Mouse (Mus musculus) Muller cell, postnatal 12 days (primary cell): ENCODE measurements around the gene Chrm5.

Experiments used
- DNase-seq: peaks from one replicate; pipeline ENCODE4 v3.0.0-alpha.2; 2015; ENCODE audit errors: inconsistent ontology term

Gene Chrm5

GRCm38 (mm10) chr2:112480669-112481068 is at the start of gene Chrm5:
TSS of gene Chrm5 (minus strand) at chr2:112480769.
- no peak for DNase-seq

GRCm38 (mm10) chr2:112526933-112527332 is 46.4 kb upstream of the Chrm5 start:
- DNase-seq: no peak

DNA sequence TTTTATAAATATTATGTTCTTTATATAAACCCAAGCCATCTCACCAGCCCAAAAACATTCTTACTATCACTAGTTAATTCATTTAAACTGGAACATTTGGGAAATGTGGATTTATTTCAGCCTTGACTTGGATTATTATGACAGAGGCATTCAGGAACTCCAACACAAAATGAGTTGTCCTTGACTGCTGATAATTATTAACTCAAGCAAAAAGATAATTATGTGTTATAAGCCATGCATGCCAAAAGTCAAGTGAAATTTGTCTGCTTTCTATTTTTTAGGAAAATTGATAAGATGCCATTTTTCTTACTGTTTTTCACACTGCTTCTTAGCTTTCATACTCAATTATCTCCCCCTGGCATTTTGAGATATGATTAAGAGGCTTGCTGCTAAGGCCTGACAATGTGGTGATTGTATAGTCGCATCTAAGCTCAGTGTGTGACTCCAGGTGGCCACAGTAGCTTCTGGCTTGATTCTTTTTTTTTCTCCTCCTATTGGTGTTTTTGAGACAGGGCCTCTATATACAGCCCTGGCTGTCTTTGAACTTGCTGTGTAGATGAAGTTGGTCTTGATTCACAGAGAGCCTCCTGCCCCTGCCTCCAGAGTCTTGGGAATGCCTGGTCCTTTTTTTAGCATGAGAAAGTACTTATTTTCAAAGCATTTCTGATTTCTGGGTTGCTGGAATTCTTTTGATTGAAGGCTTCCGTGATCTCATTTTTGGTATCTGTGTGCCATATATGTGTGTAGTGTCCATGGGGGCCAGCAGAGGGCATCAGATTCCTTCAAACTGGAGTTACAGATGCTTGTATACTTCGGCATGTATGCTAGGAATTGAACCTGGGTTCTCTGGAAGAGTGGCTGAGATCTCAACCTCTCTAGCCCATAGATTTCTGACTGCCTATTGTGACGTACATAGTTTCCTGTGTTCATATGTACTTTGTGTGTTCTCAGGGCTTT is 40.2 kb upstream of the Chrm5 start:
- DNase-seq: peak; percentile 61

DNA sequence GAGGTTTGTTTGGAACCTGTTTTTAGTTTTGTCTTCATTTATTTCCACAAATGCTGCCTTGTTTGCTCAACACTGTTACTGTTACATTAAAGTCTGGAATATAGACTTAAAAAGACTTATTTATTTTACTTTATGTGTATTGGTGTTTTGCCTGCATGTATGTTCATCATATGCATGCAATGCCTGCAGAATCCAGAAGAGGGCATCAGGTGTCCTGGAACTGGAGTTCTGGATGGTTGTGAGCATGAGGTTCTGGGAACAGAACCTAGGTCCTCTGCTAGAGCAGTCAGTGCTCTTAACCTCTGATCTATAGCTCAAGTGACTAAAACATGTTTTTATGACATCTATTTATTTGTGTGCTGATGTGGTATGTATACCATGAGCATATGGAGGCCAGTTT is 38.0 kb upstream of the Chrm5 start:
- no peak for DNase-seq

DNA sequence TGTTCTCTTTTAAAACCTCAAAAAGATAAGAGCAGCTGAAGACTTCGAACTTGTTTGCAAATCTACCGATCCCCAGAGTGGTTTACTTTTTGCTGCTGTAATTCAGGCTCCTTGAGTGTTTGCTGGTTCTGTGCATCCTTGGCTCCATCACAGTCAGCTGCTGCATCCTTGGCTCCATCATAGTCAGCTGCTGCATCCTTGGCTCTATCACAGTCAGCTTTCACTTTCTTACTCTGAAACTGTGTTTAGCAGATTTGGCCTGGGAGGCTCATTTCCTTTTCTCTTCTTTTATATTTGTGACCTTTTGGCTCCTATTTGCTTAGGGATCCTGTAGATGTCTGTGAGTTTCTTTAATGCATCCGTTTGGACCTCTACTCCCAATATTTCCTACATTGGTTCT is 36.6 kb upstream of the Chrm5 start:
- no peak for DNase-seq

DNA sequence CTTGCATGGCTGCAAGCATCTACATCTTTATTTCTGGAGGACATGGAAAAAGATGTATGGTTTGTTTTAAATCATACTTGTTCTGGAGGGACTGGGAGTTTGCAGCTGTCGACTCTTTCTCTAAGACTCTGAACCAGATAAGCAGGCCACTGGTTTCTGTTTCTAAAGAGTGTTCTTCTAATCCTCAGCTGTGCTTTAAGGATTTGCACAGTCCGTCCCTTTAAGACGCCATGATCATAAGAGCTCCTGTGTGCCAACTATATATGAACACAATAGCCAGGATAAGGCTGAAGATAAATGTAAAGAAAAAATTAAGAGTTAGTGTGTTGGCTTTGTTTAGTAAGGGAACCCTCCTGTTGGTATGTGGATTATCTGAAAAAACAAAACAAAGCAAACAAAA is 36.2 kb upstream of the Chrm5 start:
- DNase-seq: no peak

DNA sequence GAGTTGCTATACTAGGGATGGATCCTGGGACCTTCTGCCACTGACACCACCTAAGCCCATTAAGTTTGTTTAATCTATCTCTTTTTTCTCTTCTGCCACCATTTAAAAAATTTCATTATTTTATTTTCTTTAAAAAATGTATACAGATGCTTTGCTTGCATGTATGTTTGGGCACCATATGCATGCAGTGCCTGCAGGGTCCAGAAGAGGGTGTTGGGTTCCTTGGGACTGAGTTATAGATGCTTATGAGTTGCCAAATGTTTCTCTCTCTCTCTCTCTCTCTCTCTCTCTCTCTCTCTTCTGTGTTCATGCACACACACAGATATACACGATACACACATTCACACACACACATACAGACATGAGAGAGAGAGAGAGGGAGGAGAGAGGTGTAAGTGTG is 32.5 kb upstream of the Chrm5 start:
- no peak for DNase-seq

DNA sequence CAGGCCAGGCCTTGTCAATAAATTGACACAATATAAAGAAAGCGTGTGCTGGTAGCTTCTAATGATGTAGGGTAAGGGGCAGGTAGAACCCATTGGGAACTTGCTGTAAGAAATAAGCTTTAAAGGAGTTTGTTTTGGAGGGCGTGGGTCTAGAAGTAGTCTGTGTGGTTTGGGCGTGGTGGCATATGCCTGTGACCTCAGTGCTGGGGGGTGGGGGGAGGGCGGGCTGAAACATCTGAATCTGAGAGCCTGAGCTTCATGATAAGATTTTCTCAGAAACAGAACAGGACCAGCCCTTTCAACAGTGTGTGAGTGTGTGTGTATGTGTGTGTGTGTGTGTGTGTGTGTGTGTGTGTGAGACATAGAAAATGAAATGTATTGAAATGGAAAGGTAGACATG is 29.6 kb upstream of the Chrm5 start:
- DNase-seq: no peak

DNA sequence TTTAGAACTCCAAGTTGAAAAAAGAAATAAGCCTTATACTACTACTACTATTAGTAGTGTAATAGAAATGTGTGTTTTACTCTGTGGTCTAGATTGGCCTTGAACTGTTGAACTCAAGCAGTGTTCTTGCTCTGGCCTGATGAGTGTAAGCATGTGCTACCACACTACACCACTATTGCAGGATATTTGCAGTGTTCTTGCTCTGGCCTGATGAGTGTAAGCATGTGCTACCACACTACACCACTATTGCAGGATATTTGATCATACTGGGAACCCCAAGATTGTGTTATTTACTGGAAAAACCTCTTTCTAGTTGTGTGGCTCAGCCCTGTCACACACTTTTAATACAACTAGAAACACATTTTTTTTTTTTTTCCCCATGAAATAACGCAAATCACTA is 26.9 kb upstream of the Chrm5 start:
- no peak for DNase-seq

DNA sequence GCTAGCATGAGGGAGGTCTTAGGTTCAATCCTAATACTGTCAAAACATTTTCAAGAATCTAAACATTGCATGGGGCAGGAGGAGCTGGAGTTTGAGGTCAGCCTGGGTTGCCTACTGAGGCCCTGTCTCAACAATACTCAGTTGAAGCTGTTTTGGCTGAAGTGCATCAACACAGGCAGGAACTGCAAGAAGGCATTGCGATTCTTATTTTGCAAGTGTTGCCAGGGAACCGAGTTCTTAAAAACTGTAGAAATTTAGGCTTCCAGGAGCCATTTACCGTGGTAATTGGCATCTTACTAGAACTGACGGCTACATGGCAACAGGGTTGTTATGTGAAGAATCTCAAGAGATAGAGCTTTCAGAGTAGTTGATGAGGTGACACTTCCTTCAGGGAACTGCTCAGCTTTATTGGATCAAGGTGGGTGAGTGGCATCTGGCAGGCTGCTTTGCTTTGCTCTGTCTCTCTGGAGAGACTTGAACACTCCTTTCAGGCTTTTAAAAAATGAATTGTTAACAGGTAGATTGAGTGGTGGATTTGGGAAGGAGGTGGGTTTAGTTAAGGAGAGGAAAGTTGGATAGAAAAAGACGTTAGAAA is 26.4 kb upstream of the Chrm5 start:
- DNase-seq: no peak

GRCm38 (mm10) chr2:112503978-112504377 is 23.4 kb upstream of the Chrm5 start:
- no peak for DNase-seq

DNA sequence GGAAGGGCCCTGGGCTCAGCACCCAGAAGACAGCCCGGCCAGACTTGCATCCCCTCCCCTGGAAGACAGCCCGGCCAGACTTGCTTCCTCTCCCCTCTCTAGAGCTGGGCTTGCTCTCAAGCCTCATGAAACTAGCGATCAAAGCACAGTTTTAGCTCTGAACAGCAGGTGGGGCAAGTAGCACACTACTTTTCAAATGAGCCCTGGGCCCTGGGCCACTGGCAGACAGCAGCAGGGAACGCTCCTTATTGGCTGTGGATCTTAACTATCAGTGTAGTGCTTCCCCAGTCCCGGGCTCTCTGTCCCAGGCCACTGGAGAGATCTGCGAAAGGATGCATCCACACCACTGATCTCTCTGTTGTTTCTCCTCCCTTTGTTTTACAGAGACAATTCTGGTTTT is 20.6 kb upstream of the Chrm5 start:
- peak; percentile 82 for DNase-seq

GRCm38 (mm10) chr2:112497851-112498250 is 17.3 kb upstream of the Chrm5 start:
- no peak for DNase-seq

GRCm38 (mm10) chr2:112493539-112494260 is 13.1 kb upstream of the Chrm5 start:
- DNase-seq: no peak

DNA sequence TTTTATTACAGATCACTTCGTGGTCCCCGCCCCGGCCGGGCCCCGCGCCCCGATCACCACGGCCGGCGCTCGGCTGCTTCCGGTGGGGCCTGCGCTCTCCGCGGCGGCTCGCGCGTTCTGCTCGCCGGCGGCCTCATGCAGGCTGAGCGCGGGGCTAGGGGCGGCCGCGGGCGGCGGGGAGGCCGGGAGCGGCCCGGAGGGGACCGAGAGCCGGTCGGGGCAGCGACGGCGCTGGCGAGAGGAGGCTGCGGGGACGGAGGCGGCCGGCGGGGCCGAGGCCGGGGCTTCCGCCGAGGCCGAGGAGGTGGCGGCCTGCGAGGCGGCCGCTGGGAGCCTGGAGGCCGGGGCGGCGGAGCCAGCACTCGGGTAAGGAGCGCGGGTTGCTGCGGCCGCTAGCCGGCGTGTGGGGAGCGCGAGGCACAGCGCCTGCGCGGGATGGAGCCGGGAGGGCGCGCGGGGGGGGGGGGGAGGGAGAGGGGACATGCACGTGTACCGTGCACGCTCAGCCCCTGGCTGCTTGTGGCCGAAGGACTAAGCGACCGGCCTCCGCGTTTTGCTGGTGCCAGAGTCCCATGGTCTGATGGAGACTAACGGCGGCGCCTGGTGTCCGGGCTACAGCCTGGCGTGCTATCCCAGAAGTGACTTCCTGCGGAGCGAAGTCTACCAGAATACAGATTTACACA is 12.4 kb upstream of the Chrm5 start, which contains the start of gene Aven:
TSS of gene Aven (plus strand) at position 109 of the 683 bp plus-strand sequence.
- DNase-seq: peak; percentile 92

DNA sequence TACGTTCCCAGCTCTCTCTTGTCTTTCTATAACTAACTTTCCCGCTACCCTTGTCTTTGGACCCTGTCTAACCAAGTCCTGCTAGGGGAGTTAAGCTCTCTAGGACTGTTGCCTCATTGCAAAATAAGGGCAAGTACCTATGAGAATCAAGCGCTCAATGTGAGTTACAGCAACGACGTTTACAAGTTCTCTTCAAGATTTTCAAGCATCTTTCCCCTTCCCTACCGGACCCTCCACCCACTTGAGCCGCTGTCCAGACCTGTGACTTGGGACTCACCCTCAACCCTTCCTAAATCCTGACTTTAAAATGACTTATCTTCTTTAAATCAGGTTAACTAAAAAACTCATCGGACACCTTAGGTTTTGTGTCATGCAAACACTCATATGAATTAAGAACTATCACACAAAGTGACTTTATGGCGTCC is 11.9 kb upstream of the Chrm5 start:
- DNase-seq: peak; percentile 69

DNA sequence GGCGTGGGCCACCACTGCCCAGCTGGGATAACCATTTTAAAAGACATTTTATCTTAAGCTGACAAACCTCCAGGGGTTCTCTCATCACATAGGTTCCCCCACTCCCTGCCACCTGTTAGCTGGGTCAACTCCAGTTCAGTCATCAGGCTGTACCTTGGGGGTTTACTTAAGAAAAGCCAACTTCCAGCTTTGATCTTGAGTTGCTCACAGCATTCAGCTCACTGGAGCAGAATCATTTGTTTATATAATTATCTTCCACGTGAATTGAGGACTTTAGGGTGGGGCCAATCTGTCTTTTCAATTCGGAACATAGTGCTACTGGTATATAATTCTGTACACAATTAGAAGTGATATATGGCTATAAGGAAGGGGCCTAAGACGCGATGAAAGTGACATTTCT is 11.1 kb upstream of the Chrm5 start:
- no peak for DNase-seq

- no peak for DNase-seq
Measured at GRCm38 (mm10) chr2:112490483-112491196, 10.1 kb upstream of the Chrm5 start.

DNA sequence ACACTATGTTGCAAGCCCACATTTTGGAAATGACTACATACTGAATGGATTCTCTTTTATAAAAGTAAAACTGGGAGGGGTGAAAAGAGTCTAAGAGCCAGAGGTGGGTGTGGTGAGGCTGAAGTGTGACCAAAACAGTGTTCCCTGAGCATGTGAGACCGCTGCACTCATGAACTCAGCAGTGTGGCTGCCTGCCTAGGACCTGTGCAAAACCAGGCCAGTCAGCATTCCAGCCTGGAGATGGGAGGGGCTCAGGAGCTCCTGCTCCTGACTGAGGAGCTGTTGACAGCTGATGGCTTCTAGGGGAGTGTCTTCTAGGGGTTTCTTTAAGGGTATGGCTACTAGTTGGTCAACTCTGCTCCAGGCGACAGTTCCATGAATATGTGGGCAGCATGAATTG is 4.3 kb upstream of the Chrm5 start:
- no peak for DNase-seq

GRCm38 (mm10) chr2:112483334-112483651 is 2.7 kb upstream of the Chrm5 start:
- no peak for DNase-seq
